Mouse (Mus musculus): ENCODE results near the gene Gm3138.
"Not testable (repeated sequence)": the region's sequence is repeated elsewhere in the genome, so short reads cannot be mapped to it uniquely, and the experiment has no call there.

GRCm38 (mm10) chr14:4249331-4249730 is at the start of gene Gm3138:
- not testable (repeated sequence) for TF ChIP-seq CTCF (IDR thresholded peaks at IDR 0.05; ENCODE audit: control insufficient read depth, insufficient read depth, insufficient replicate concordance, low read depth, low read length); POLR2A (IDR thresholded peaks at IDR 0.05; ENCODE audit: control insufficient read depth, low read depth, low read length)
